Mouse (Mus musculus) myocyte (in vitro differentiated cells): ENCODE data around the gene Tnnc2. TPM values are rescaled to one million over a fixed set of nuclear protein-coding genes. Genes with fewer than 3 reads are reported as not detected.

Experiments
- H3K27me3 ChIP-seq: one replicate; pipeline ENCODE4 v1.6.1; 2011; ENCODE audit not compliant: control insufficient read depth, insufficient read depth, insufficient read length
- H3K36me3 ChIP-seq: one replicate; pipeline ENCODE4 v1.6.1; 2011; ENCODE audit not compliant: control insufficient read depth, insufficient read depth
- H3K4me2 ChIP-seq: one replicate; pipeline ENCODE4 v1.6.1; 2011; ENCODE audit warnings: low read depth, control low read depth
- H3K4me3 ChIP-seq: one replicate; pipeline ENCODE4 v1.5.1; 2011; ENCODE audit warnings: mild to moderate bottlenecking, control low read depth, moderate library complexity
- H3K79me2 ChIP-seq: one replicate; pipeline ENCODE4 v1.6.1; 2011; ENCODE audit not compliant: control insufficient read depth, insufficient read depth
- H3ac ChIP-seq: one replicate; pipeline ENCODE4 v1.6.1; 2011; ENCODE audit not compliant: control insufficient read depth, insufficient read length
- CEBPB ChIP-seq: IDR thresholded peaks from 2 replicates; pipeline ENCODE4 v1.6.1; 2011; ENCODE audit warnings: mild to moderate bottlenecking, moderate library complexity; ENCODE audit not compliant: poor library complexity, insufficient read depth, severe bottlenecking
- E2F4 ChIP-seq: IDR thresholded peaks from one replicate; pipeline ENCODE4 v1.6.1; 2011; ENCODE audit warnings: mild to moderate bottlenecking, control low read depth, moderate library complexity; ENCODE audit not compliant: insufficient read depth
- MAX ChIP-seq: IDR thresholded peaks from one replicate; pipeline ENCODE4 v1.6.1; 2011; ENCODE audit warnings: low read depth, mild to moderate bottlenecking, control low read depth
- MYOD1 ChIP-seq, 3 experiments: IDR thresholded peaks; one replicate each; pipeline ENCODE4 v1.6.1; 2011; ENCODE audit warnings: control low read depth in 2 of 3, low read depth in 2 of 3, mild to moderate bottlenecking in 2 of 3, moderate library complexity in 1 of 3; ENCODE audit not compliant: insufficient read length in 2 of 3, control insufficient read depth in 1 of 3
- MYOG ChIP-seq, 3 experiments: IDR thresholded peaks; one replicate each; pipeline ENCODE4 v1.6.1; 2011; ENCODE audit warnings: control low read depth in 2 of 3, low read depth in 2 of 3, mild to moderate bottlenecking in 2 of 3; ENCODE audit not compliant: insufficient read length in 2 of 3, control insufficient read depth in 1 of 3, insufficient read depth in 1 of 3
- POLR2A ChIP-seq: IDR thresholded peaks from one replicate; pipeline ENCODE4 v1.6.1; 2011; ENCODE audit warnings: low read depth, mild to moderate bottlenecking, control low read depth, moderate library complexity; ENCODE audit not compliant: insufficient read length
- POLR2AphosphoS2 ChIP-seq: IDR thresholded peaks from one replicate; pipeline ENCODE4 v1.6.1; 2011; ENCODE audit warnings: low read depth, control low read depth; ENCODE audit not compliant: insufficient read length
- REST ChIP-seq: IDR thresholded peaks from one replicate; pipeline ENCODE4 v1.6.1; 2011; ENCODE audit warnings: mild to moderate bottlenecking, control low read depth, moderate library complexity; ENCODE audit not compliant: insufficient read depth, insufficient read length
- SRF ChIP-seq: IDR thresholded peaks from one replicate; pipeline ENCODE4 v1.6.1; 2011; ENCODE audit warnings: low read depth; ENCODE audit not compliant: control insufficient read depth, insufficient read length
- TCF12 ChIP-seq: IDR thresholded peaks from one replicate; pipeline ENCODE4 v1.6.1; 2011; ENCODE audit warnings: mild to moderate bottlenecking, control low read depth; ENCODE audit not compliant: poor library complexity, insufficient read depth, severe bottlenecking
- TCF3 ChIP-seq: IDR thresholded peaks from one replicate; pipeline ENCODE4 v1.6.1; 2011; ENCODE audit warnings: low read depth, control low read depth; ENCODE audit not compliant: insufficient read length
- USF1 ChIP-seq: IDR thresholded peaks from one replicate; pipeline ENCODE4 v1.6.1; 2011; ENCODE audit warnings: low read depth, mild to moderate bottlenecking, control low read depth, moderate library complexity
- polyA plus RNA-seq: library from polyadenylated mRNA; unstranded; fragments of >200 nt; fragmentation: generic; extraction: Trizol; gene quantifications from one replicate; pipeline ENCODE4 v1.2.1, GENCODE M21; 2012; ENCODE audit warnings: missing spikeins

The Tnnc2 gene
- polyA plus RNA-seq, 1 experiment: 3,985 TPM

DNA sequence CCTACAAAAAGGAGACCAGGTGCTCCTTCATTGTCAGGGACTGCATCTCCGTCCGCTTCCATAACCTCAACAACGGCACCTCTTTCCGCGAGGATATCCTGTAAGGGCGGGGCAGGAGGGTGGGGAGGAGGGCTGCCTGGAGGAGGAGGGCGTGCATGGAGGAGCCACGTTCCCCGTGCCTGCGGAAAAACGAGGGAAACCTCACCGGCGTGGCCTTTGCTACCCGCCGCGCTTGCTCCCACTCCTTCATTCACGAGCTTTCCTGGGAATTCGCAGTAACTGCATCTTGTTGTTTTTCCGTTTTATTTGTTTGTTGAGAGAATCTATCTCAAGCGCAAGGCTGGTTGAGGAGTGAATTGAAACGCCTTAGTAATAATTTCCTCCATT, 25.6 kb upstream of the Tnnc2 start:
- Histone ChIP-seq H3K79me2 (peaks cover 18% of the 10 kb centered on the region), H3K4me3 (peak overlapping the region; percentile 85), H3K27me3 (no peaks in the 10 kb centered on the region), H3K36me3 (peaks cover 11% of the 10 kb centered on the region), H3ac (no peak overlapping the region), H3K4me2 (peak overlapping the region; percentile 91)
- TF ChIP-seq POLR2AphosphoS2 (no peak), MYOG (IDR thresholded peaks at IDR 0.05; ENCODE audit: control insufficient read depth in 1 of 3, insufficient read depth in 1 of 3, insufficient read length in 2 of 3, low read depth in 2 of 3) (no peak), MYOD1 (IDR thresholded peaks at IDR 0.05; ENCODE audit: control insufficient read depth in 1 of 3, insufficient read length in 2 of 3, low read depth in 2 of 3) (no peak)

DNA sequence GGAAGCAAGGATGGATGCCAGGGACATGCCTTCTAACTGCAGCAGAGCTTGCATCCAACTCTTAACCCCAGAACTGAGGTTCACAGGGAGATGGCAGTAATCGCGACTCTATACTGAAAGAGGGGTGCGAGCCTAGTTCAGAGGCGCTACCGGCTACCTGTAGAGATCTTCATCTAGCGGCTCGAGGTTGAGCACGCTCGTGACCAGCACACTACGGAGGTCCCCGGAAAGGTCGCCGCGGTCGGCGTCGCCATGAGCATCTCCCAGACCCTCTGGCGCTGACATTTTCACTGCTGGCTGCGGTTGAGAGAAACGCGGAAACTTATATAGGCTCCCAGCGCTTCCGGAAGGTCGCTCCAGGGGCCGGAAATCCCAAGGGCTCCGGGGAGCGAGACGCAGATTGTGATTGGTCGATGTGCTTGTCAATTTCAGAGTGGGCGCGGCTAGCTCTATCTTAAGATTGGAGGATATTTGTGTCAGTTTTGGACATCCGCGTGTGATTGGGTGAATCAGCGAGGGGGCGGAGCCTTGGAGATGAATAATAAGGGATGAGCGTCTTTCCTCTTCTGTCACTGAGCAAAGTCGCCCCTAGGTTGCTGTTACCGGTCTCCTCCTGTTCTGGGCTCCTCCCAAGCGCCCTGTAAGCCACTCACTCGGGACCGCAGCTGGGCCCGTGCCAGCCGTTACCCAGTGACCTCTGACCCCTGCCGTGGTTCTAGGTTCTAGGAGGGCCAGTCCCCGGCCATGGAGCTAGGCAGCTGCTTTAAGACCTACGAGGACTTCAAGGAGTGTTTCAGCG, 25.0 kb upstream of the Tnnc2 start, which contains the start of the genes Acot8 and Zswim3:
TSS of gene Acot8 (minus strand) at position 350 of the 799 bp plus-strand sequence.
TSS of gene Zswim3 (plus strand) at position 566 of the 799 bp plus-strand sequence.
- H3ac ChIP-seq: peak within 1 kb of the TSS; percentile 64
- H3K27me3 ChIP-seq: no peaks in the 10 kb centered on the region
- H3K79me2 ChIP-seq: peaks cover 18% of the 10 kb centered on the region
- peak within 1 kb of the TSS; percentile 91 for H3K4me2 ChIP-seq
- H3K36me3 ChIP-seq: peaks cover 11% of the 10 kb centered on the region
- TF ChIP-seq REST: no peak
- TF ChIP-seq POLR2A: peak; percentile 68
- TF ChIP-seq POLR2AphosphoS2: peak; percentile 78
- peak within 1 kb of the TSS; percentile 85 for H3K4me3 ChIP-seq

DNA sequence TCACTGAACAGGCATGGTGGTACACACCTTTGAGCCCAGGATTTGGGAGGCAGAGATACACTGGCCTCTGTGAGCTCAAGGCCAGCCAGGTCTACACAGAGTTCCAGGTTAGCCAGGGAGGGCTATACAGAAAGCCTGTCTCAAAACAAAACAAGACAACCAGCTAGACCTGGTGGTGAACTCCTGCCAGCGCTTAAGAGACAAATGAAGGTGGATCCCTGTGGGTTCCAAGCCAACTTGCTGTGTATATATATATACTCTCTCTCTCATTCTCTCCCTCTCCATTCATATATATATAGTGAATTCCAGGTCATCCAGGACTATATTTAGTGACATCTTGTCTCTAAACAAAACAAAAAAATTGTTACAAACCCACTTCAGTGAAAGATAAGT, 24.1 kb upstream of the Tnnc2 start:
- Histone ChIP-seq H3K27me3 (no peaks in the 10 kb centered on the region), H3K79me2 (peaks cover 18% of the 10 kb centered on the region), H3K4me2 (peak overlapping the region; percentile 84), H3K4me3 (peak overlapping the region; percentile 85), H3ac (peak overlapping the region; percentile 64), H3K36me3 (peaks cover 11% of the 10 kb centered on the region)
- TF ChIP-seq USF1 (no peak), POLR2A (no peak), REST (no peak), MAX (no peak), SRF (no peak), TCF3 (no peak), E2F4 (no peak), TCF12 (no peak), MYOG (IDR thresholded peaks at IDR 0.05; ENCODE audit: control insufficient read depth in 1 of 3, insufficient read depth in 1 of 3, insufficient read length in 2 of 3, low read depth in 2 of 3) (no peak), CEBPB (no peak), POLR2AphosphoS2 (no peak), MYOD1 (IDR thresholded peaks at IDR 0.05; ENCODE audit: control insufficient read depth in 1 of 3, insufficient read length in 2 of 3, low read depth in 2 of 3) (no peak)

DNA sequence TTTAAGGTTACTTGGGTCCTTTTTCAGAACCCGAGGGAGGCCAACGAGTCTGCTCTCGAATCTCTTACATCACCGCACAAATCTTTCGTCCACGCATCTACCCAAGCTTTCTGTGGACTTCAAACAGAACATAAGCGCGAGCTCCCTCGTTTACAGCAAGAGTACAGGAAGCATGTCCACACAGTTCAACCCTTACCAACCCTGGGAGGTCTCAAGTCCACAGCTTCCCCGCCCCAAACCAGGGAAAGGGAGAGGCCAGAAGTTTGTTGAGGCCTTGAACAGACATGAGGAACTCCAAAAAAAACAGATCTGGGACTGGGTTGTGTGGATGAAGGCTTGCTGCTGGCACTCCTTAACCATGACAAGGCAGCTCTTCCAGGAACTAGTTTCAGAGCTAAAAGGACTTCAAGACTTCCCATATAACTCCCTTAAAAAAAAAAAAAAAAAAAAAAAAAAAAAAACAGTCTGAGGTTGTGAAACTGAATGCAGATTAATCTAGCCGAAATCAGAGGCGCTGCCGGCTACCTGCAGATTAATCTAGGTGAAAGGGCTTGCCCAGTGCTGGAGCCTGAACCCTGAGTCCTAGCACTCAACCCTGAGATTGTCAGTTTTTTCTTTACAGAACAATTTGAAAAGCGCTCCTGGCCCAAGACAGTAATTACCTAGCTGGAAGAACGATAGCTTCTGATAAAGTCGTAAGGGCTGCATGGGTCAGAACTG, 23.6 kb upstream of the Tnnc2 start:
- H3K4me3 ChIP-seq: peak overlapping the region; percentile 85

More for the DNA sequence above, 23.6 kb upstream of the Tnnc2 start:
- TF ChIP-seq MAX (no peak), USF1 (no peak), TCF12 (no peak), CEBPB (no peak), TCF3 (no peak), SRF (no peak), E2F4 (no peak), POLR2AphosphoS2 (no peak), REST (no peak), POLR2A (no peak), MYOG (IDR thresholded peaks at IDR 0.05; ENCODE audit: control insufficient read depth in 1 of 3, insufficient read depth in 1 of 3, insufficient read length in 2 of 3, low read depth in 2 of 3) (no peak), MYOD1 (IDR thresholded peaks at IDR 0.05; ENCODE audit: control insufficient read depth in 1 of 3, insufficient read length in 2 of 3, low read depth in 2 of 3) (no peak)
- Histone ChIP-seq H3ac (no peak overlapping the region), H3K36me3 (peaks cover 11% of the 10 kb centered on the region), H3K27me3 (no peaks in the 10 kb centered on the region), H3K4me2 (peak overlapping the region; percentile 84), H3K79me2 (peaks cover 18% of the 10 kb centered on the region)
